ENCODE assay signal across 8 mouse cellular contexts in genomic region chr14:79771802-79772511, GRCm38 (mm10). TPM values are rescaled to one million over a fixed set of nuclear protein-coding genes. Genes with fewer than 3 reads are reported as not detected.
A peak's percentile ranks its signal among the peaks of the same experiment; 100 is the strongest.
DNase-seq lines count a peak whose midpoint lies in the region; ATAC-seq and TF ChIP-seq lines count a peak whose summit lies in the region.

No protein-coding gene starts in this region.

- H3K4me2 ChIP-seq in liver, postnatal 0 days (ENCODE audit: low read depth, low read length), result no peak overlapping the region; the same call in 1 of the 2 replicates

- peaks cover 37% of the 10 kb centered on the region for H3K9me3 ChIP-seq in megakaryocyte, embryonic 14.5 days
- H3K9me3 ChIP-seq in liver, postnatal 0 days (ENCODE audit: low read length), result no peaks in the 10 kb centered on the region

- peaks cover 85% of the 10 kb centered on the region for H3K27me3 ChIP-seq in megakaryocyte, embryonic 14.5 days (replicated peaks)
- peaks cover 81% of the 10 kb centered on the region for H3K27me3 ChIP-seq in liver, postnatal 0 days (ENCODE audit: insufficient read depth, low read length)

- no peak for ATAC-seq in megakaryocyte, adult 5-6 weeks (ENCODE audit: poor library complexity, severe bottlenecking)
- no peak for ATAC-seq in liver, postnatal 0 days
- ATAC-seq in CD4-positive, CD25-positive, alpha-beta regulatory T cell, adult 4 months, result no peak

- peak overlapping the region; percentile 33 for H3K4me3 ChIP-seq in megakaryocyte, embryonic 14.5 days (replicated peaks)
- 0 out of 2 replicates have a peak overlapping the region, but pooled peaks have one; percentile 20 for H3K4me3 ChIP-seq in liver, postnatal 0 days (ENCODE audit: low read depth, low read length)

- no peak overlapping the region for H3K27ac ChIP-seq in liver, postnatal 0 days (ENCODE audit: low read depth)

- no peaks in the 10 kb centered on the region for H3K36me3 ChIP-seq in megakaryocyte, embryonic 14.5 days (replicated peaks; ENCODE audit: low read length)
- no peaks in the 10 kb centered on the region for H3K36me3 ChIP-seq in liver, postnatal 0 days (replicated peaks; ENCODE audit: insufficient read depth, low read length)

- no peak for TF ChIP-seq EP300 in liver, postnatal 0 days (IDR thresholded peaks at IDR 0.05; ENCODE audit: low read depth)

- H3K9ac ChIP-seq in liver, postnatal 0 days (replicated peaks), result no peak overlapping the region

- peak; percentile 42 to 50 for DNase-seq in cerebellum, postnatal 10 days
- DNase-seq in cerebellum, adult 11-12 months, result no peak
- no peak for DNase-seq in liver, postnatal 0 days
- no peak for DNase-seq in ovary, postnatal 14 days (ENCODE audit: low spot score)
- no peak for DNase-seq in urinary bladder, postnatal 14 days (ENCODE audit: low spot score)

- WGBS in liver, postnatal 0 days (ENCODE audit: insufficient replicate concordance), result 4% methylated on average over 20 of the region's 20 CpGs

- TF ChIP-seq CTCF in liver, postnatal 0 days (IDR thresholded peaks at IDR 0.05; ENCODE audit: low read depth), result no peak

- peaks cover 32% of the 10 kb centered on the region for H3K4me1 ChIP-seq in megakaryocyte, embryonic 14.5 days
- H3K4me1 ChIP-seq in liver, postnatal 0 days (ENCODE audit: insufficient read depth), result 0 out of 2 replicates have a peak, but pooled peaks cover 3% of the 10 kb centered on the region

RNA-seq across cellular contexts. Expression of gene Pcdh8, which starts 0.8 kb away (rescaled TPM):
- polyA plus RNA-seq in megakaryocyte, embryonic 14.5 days (2012; ENCODE audit: insufficient read depth, low replicate concordance), result not detected in 2 replicates
- not detected in 2 replicates for total RNA-seq in megakaryocyte, adult 5-6 weeks (2015)
- total RNA-seq in megakaryocyte, adult 5-6 weeks (2017), result not detected in 2 replicates
- polyA plus RNA-seq in liver, postnatal 0 days (2015; fragmentation: Nextera tagmentation; extraction: Ambion mirVana), result not detected in 2 replicates
- polyA plus RNA-seq in CD4-positive, CD25-positive, alpha-beta regulatory T cell, adult 4 months (2017; shearing (Covaris generic)), result not detected

Comparison
In these comparisons a context has a peak if more than half of its experiments do, and no peak if none do; other contexts are left out.
1. DNase-seq: peak in cerebellum, postnatal 10 days (2 of 2); none in cerebellum, adult 11-12 months (single experiment), liver, postnatal 0 days (single experiment), ovary, postnatal 14 days (single experiment) and urinary bladder, postnatal 14 days (single experiment).